Mouse (Mus musculus): ENCODE data around the gene Tent5a.

DNA sequence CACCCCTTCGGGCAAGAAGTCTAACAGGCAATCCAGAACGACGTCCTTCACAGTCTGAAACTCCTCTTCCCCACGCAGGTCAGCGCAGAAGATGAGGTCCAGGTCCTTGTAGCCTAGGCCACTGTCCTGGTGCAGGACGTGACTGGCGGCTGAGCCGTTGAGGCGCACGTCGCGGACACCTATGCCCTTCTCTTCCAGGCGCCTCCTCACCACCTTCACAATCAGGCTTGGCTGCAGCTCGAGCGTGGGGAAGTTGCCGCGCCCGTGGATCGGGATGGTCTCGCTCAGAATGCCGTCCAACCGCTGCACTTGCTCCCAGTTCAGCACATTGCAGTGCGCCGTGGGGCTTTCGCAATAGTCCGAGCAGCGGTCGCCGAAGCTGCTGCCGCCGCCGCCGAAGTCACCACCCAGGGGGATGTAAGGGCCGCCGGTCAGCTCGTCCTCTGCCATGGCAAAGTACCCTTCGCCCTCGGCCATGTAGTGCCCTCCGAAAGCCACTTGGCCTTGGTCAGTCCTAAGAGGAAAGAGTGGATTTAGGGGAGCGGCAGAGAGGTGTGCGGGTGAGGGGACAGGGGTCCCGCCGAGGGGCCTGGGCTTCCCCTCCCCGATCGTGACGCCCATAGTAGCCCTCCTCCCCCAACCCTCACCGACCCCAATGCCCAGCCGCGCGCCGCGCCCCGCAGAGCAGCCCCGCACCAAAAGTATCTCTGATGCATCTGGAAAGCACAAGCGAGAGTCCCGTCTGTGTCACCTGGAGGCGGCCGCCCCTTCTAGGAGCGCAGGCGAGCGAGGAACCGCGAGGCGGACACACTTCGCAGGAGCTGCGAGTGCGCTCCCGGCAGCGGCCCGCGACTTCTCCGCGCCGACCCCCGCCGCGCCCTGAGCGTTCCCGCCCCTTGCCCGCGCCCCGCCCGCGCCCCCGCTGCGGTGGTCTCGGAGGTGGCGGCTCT is 581 bp downstream of the Tent5a start:
- TF ChIP-seq EP300 (IDR thresholded peaks at IDR 0.05) (no peak), CTCF (IDR thresholded peaks at IDR 0.05) (no peak)
